Mouse (Mus musculus) left cerebral cortex, postnatal 36 days (tissue): ENCODE results near the gene Pank1. TPM values are rescaled to one million over a fixed set of nuclear protein-coding genes. Genes with fewer than 3 reads are reported as not detected.

Experiments
- DNase-seq, 2 experiments: peaks; one replicate each; pipeline ENCODE4 v3.0.0; 2021 to 2022; ENCODE audit warnings: low spot score in 2 of 2, mixed read lengths in 1 of 2
- intact Hi-C: fragments of 180-260 bp; cut with DNase I; formaldehyde crosslinking; loops from one replicate; pipeline ENCODE4 v1.15.1; 2025
- total RNA-seq, 2 experiments: library from RNA; stranded (reverse); gene quantifications; 2 replicates each; pipeline ENCODE4 v1.2.3; 2021

The Pank1 gene
- total RNA-seq = 10 to 100 TPM; 20.8 to 23.5 TPM

DNA sequence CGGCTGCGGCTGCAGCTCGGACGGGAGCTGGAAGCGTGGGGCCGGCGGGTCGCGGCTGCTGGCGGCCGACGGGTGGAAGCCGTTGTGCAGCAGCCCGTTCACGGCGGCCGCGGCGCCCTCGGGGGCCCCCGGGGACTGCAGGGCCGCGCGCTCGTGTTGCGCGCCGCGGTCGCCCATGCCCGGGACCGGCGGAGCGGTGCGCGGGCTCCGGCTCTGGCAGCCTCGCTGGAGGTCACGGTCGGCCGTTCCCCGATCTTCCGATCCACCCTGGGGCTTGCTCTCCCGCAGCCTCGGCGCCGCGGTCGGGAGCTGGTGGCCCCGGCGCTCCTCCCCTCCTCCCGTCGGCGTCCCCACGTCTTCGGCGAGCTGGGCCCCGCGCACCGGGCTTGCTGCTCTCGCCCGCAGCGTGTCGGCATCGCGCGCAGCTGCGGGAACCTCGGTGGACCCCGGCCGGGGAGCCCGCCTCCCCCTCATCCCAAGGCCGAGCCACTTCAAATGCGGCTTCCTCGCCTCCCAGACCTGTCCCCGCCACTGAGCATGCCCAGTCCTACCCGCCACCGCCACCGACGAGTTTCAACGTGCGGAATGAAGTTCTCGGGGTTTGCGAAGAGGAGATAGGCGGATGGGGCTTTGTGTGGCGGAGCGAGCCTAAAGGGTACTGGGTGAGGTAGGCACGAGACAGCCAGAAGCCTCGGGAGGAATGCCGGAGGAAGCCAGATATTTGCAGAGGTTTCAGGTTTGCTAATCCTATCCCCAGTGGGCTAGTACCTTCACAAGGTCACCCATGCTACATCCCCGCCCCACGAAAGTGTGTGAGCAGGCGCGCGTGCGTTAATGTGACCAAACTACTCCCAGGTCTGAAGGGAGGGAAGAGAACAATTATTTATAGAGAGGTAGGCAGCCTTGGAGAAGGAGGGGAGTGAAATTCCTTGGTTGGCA, at the start of gene Pank1:
Pank1 (minus strand) TSS at position 853 of the 939 bp plus-strand sequence.
- peak; percentile 85 to 86 for DNase-seq
- intact Hi-C loops = loop anchor here (1.0 to 2.0 kb wide), 2 partner anchors 42 to 53 kb away; no protein-coding TSS in a partner anchor

GRCm38 (mm10) chr19:34922603-34922963, 43.3 kb upstream of the Pank1 start:
- no peak for DNase-seq
- intact Hi-C loops = no loop called here

DNA sequence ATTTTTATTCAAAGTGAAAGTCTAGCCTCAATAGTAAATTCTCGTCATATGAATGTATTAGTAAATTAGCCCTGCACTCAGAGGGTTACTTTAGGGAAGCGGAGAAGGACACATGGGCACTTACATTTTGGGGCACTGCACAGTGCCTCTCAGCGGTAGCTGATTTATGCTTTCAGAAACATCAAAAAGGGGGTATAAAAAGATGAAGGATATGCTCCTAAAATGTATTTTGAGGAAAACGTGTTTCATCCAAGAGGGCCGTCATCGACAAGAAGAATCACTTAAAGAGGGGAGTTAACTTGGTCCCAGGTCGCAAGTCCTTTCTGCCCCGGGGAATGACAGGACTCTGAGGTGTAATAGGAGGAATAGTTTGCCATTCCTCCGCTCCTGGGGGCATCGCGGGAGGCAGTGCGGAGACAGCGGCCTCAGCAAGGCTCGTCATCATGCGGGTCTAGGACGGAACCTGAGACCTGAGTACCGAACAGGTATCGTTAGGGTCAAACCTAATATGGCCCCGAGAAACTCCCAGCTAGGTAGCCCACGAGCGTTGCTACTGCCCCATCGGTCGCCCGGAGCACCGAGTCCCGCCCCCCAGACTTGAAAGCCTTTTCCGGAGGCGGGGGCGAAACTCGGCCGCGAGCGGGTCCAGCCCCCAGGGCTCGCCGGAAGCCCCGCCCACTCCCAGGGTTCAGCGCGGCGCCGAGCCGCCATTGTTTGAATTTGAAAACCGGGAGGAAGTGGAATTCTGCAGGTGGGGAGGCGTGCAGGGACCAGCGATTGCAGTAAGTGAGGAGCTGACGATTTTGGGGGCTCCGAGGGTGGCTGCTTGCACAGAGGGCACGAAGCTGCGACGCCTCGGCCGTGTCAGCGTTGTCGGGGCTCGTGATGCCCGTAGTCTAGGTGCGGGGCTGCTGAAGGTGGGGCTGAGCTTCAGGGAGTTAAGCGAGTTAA, 42.7 kb upstream of the Pank1 start, which contains the start of gene Kif20b:
Kif20b (plus strand) TSS at position 710 of the 951 bp plus-strand sequence.
- peak; percentile 84 to 87 for DNase-seq
- intact Hi-C loops = loop anchor here (2.0 kb wide), 1 partner anchor 43 kb away; the partner anchor contains the start of gene Pank1

GRCm38 (mm10) chr19:34921253-34921651, 42.0 kb upstream of the Pank1 start:
- intact Hi-C loops = loop anchor here (2.0 kb wide), 1 partner anchor 42 kb away; the partner anchor contains the start of gene Pank1
- no peak for DNase-seq

DNA sequence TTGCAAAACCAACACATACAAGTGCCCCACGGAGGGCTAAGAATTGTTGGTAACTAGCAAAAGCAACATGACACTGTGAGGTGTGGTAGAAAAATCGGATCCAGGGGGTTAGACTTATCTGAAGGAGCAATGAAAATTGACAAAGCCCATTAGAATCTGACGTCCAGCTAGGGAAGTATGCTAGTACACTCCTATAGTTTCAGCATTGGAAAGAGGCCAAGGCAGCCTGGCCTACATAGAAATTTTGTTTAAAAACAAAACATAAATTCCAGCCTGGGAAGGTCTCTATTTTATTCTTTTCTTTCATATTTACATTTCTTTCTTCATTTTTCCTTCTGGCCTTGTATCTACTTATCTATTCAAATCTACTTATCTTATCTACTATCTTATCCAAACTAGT, 41.3 kb upstream of the Pank1 start:
- no peak for DNase-seq
- intact Hi-C loops = loop anchor here (2.0 kb wide), 1 partner anchor 42 kb away; the partner anchor contains the start of gene Pank1

GRCm38 (mm10) chr19:34920066-34920465, 40.8 kb upstream of the Pank1 start:
- intact Hi-C loops = loop anchor here (2.0 kb wide), 1 partner anchor 41 kb away; the partner anchor contains the start of gene Pank1
- no peak for DNase-seq

- intact Hi-C loops = no loop called here
- no peak for DNase-seq
Measured at GRCm38 (mm10) chr19:34912366-34912765, 33.1 kb upstream of the Pank1 start.

DNA sequence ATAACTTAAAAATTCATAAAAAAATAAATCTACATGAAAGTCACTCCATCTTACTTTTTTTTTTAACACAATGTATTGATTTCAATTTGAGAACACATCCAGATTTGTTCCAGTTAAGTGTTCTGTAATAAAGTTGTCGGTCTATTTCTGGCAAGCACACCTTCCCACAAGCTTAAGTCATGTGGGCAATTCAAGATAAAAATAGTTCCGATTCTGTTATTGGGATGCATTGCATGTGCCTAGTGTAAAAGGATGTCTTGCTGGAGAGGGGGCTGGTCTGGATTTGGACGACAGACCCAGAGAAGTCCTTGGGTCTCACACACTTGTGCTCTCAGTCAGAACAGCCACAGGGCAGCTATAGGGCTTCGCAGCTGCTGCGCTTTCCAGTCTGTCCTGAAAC, 27.5 kb upstream of the Pank1 start:
- intact Hi-C loops = no loop called here
- DNase-seq = peak in 1 of 2 experiments; percentile 7

- DNase-seq = no peak
- intact Hi-C loops = no loop called here
Measured at GRCm38 (mm10) chr19:34905424-34905823, 26.2 kb upstream of the Pank1 start.

DNA sequence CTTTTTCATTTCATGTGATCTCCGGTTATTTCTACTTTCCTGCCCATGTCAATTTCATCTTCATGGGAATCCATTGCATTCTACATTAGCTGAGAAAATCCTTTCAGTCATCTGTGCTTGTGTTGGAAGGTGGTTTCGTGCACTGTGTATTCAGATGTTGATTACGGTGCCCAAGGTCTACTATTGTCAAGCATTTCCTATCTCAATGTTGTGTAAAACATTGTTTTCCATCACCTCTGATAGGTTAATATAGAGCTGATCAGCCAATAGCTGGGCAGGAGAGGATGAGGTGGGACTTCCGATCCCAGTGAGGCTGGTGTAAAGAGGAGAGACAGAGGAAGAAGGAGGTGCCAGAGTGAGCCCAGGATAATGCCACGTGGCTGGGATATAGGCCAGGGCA, 24.8 kb upstream of the Pank1 start:
- intact Hi-C loops = no loop called here
- no peak for DNase-seq

GRCm38 (mm10) chr19:34901735-34902134, 22.5 kb upstream of the Pank1 start:
- DNase-seq = no peak
- intact Hi-C loops = no loop called here

- no peak for DNase-seq
- intact Hi-C loops = no loop called here
Measured at GRCm38 (mm10) chr19:34901266-34901665, 22.0 kb upstream of the Pank1 start.

- intact Hi-C loops = no loop called here
- DNase-seq = no peak
Measured at GRCm38 (mm10) chr19:34898941-34899340, 19.7 kb upstream of the Pank1 start.

GRCm38 (mm10) chr19:34897082-34897965, 18.1 kb upstream of the Pank1 start:
- intact Hi-C loops = no loop called here
- no peak for DNase-seq

DNA sequence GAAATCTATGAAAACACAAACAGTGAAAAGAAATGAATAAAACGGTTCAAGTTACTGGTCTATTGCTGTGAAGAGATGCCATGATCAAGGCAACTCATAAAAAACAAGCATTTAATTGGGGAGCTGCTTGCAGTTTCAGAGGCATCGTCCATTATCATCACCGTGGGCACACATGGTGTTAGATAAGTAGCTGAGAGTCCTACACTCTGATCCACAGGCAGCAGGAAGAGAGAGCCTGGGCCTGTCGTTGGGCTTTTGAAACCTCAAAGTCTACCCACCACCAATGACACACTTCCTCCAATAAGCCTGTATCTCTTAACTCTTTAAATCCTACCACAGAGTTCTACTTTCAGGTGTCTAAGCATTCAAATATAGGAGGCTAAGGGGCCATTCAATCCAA, 15.8 kb upstream of the Pank1 start:
- intact Hi-C loops = no loop called here
- no peak for DNase-seq

DNA sequence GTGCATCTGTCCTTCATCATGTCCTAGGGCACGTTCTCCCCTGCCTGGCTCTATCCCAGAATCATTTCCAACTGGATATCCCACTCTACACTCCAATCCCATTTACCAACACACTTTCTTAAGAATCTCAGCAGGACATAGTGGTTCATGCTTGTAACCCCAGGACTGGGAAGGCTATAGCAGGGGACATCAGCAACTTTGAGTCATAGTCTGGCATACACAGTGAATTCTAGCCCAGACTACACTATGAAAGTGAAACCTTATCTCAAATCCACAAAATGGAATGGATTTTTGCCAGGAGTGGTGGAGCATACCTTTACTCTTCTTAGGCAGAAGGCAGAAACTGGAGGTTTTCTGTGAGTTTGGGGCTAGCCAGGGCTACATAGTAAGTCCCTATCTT, 12.3 kb upstream of the Pank1 start:
- intact Hi-C loops = no loop called here

DNA sequence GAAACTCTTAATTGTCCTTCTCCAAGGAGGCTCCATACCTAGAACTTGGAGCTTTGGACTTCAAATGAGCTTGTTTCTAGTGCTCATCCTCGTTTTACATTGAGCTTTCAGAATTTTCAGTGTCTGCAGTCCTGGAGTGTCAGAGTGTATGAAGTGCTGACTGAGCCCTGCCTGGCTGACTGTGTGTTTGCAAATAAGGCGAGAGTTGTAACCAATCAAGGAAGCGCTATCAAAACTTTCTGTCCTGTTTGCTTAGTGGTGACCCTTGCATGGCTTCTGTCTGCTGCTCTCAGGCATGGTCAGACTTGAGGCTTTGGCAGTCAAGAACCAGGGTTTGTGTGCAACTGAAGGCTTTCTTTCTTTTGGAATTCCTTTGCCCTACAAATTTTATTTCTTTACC, 11.7 kb upstream of the Pank1 start:
- no peak for DNase-seq
- intact Hi-C loops = no loop called here

More for the DNA sequence above, 12.3 kb upstream of the Pank1 start:
- no peak for DNase-seq

- intact Hi-C loops = no loop called here
- DNase-seq = no peak
Measured at GRCm38 (mm10) chr19:34886324-34886723, 7.1 kb upstream of the Pank1 start.
